Mouse (Mus musculus) E14TG2a.4 (cell line): ENCODE measurements around the gene Ctxn1.

Source experiments
- H3K27me3 ChIP-seq: 2 replicates; pipeline ENCODE4 v1.6.1; 2014; ENCODE audit warnings: low read length, control low read depth; ENCODE audit not compliant: insufficient read depth
- H3K36me3 ChIP-seq: 2 replicates; pipeline ENCODE4 v1.6.1; 2014; ENCODE audit warnings: low read length, control low read depth; ENCODE audit not compliant: insufficient read depth
- H3K4me1 ChIP-seq: replicated peaks from 2 replicates; pipeline ENCODE4 v1.6.1; 2014; ENCODE audit warnings: low read depth, low read length, control low read depth
- H3K4me3 ChIP-seq: replicated peaks from 2 replicates; pipeline ENCODE4 v1.5.1; 2014; ENCODE audit warnings: mild to moderate bottlenecking, low read length
- H3K9me3 ChIP-seq: 2 replicates; pipeline ENCODE4 v1.6.1; 2014; ENCODE audit warnings: low read length, control low read depth
- CTCF ChIP-seq: conservative IDR thresholded peaks from 2 replicates; pipeline ENCODE4 v1.5.1; 2014; ENCODE audit warnings: low read length
- NANOG ChIP-seq: IDR thresholded peaks from 2 replicates; pipeline ENCODE4 v1.6.1; 2014; ENCODE audit warnings: borderline replicate concordance, low read length, mixed read lengths
- POU5F1 ChIP-seq: IDR thresholded peaks from 2 replicates; pipeline ENCODE4 v1.6.1; 2014; ENCODE audit warnings: low read length, borderline replicate concordance

The Ctxn1 gene

DNA sequence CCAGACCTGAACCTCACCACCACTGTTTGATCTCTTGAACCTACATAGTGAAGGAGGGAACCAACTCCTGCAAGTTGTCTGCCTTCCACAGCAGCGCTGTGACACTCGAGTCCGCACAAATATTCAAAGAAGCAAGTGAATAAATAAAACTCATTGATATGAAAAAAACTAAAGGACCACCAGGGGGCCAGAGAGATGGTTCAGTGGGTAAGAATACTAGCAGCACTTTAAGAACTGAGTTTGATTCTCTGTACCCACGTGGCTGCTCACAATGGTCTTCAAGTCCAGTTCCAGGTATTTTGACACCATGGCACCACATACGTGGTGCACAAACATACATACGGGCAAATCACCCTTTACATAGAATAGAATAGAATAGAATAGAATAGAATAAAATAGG is 48.0 kb downstream of the Ctxn1 start:
- Histone ChIP-seq H3K27me3 (peaks cover 90% of the 10 kb centered on the region), H3K4me1 (peaks cover 53% of the 10 kb centered on the region), H3K4me3 (no peak overlapping the region), H3K36me3 (no peaks in the 10 kb centered on the region), H3K9me3 (peaks cover 15% of the 10 kb centered on the region)
- TF ChIP-seq POU5F1 (no peak), NANOG (no peak), CTCF (no peak)
